Mouse (Mus musculus): ENCODE measurements around the gene Ruvbl2.
"Not testable (repeated sequence)": the region's sequence is repeated elsewhere in the genome, so short reads cannot be mapped to it uniquely, and the experiment has no call there.

Ruvbl2 gene

GRCm38 (mm10) chr7:45401521-45402085 lies 36.3 kb downstream of the Ruvbl2 start:
- DNase-seq (ENCODE audit: low spot score in 2 of 2): no peak

GRCm38 (mm10) chr7:45396787-45397186 lies 41.1 kb downstream of the Ruvbl2 start:
- DNase-seq (ENCODE audit: low spot score in 2 of 2): no peak

- DNase-seq (ENCODE audit: low spot score in 2 of 2): not testable (repeated sequence)
These were observed 41.5 kb downstream of the Ruvbl2 start for GRCm38 (mm10) chr7:45396337-45396775.

GRCm38 (mm10) chr7:45395578-45396336 lies 42.1 kb downstream of the Ruvbl2 start, which contains the start of gene Snrnp70:
Gene Snrnp70 (minus strand): TSS chr7:45395742.
- DNase-seq (ENCODE audit: low spot score in 2 of 2): peak; percentile 100

GRCm38 (mm10) chr7:45395129-45395541 lies 42.8 kb downstream of the Ruvbl2 start:
- DNase-seq (ENCODE audit: low spot score in 2 of 2): no peak

GRCm38 (mm10) chr7:45386077-45386476 lies 51.8 kb downstream of the Ruvbl2 start:
- DNase-seq (ENCODE audit: low spot score in 2 of 2): no peak

- no peak for DNase-seq (ENCODE audit: low spot score in 2 of 2)
These were observed 61.8 kb downstream of the Ruvbl2 start for GRCm38 (mm10) chr7:45376057-45376456.

GRCm38 (mm10) chr7:45374620-45375019 lies 63.3 kb downstream of the Ruvbl2 start:
- no peak for DNase-seq (ENCODE audit: low spot score in 2 of 2)

GRCm38 (mm10) chr7:45372371-45372770 lies 65.5 kb downstream of the Ruvbl2 start:
- no peak for DNase-seq (ENCODE audit: low spot score in 2 of 2)

Measured in frontal cortex, postnatal 36 days (tissue).